Mouse (Mus musculus): Measurements from ENCODE around the gene Ppig. TPM values are rescaled to one million over a fixed set of nuclear protein-coding genes. Genes with fewer than 3 reads are reported as not detected.

Gene Ppig
- 22.1 and 25.2 TPM in 2 replicates for polyA plus RNA-seq (2012; rRNA removed)

GRCm38 (mm10) chr2:69722273-69722649 is at the start of gene Ppig:
Ppig (plus strand) TSS chr2:69722545.

GRCm38 (mm10) chr2:69712981-69713625 is 9.2 kb upstream of the Ppig start, which contains the start of gene Fastkd1:
Fastkd1 (minus strand) TSS chr2:69713516.

GRCm38 (mm10) chr2:69789429-69790069 is 67.2 kb downstream of the Ppig start, which contains the start of the genes Ccdc173 and Phospho2:
Ccdc173 (minus strand) TSS chr2:69789575.
Phospho2 (plus strand) TSS chr2:69789623.

Other genes with a start within 250 kb of the Ppig start
- gene Lrp2, start 136.5 kb upstream of the Ppig start, polyA plus RNA-seq (2012; rRNA removed), result 0.70 and 1.0 TPM in 2 replicates
- 30.8 and 33.9 TPM in 2 replicates for gene Bbs5, start 75.4 kb upstream of the Ppig start, polyA plus RNA-seq (2012; rRNA removed)
- 0.23 and 2.8 TPM in 2 replicates for gene Klhl41, start 52.4 kb upstream of the Ppig start, polyA plus RNA-seq (2012; rRNA removed)
- gene Fastkd1, start 9.0 kb upstream of the Ppig start, polyA plus RNA-seq (2012; rRNA removed), result 17.6 and 18.5 TPM in 2 replicates
- 2.3 and 2.5 TPM in 2 replicates for gene Ccdc173, start 67.0 kb downstream of the Ppig start, polyA plus RNA-seq (2012; rRNA removed)
- gene Phospho2, start 67.1 kb downstream of the Ppig start, polyA plus RNA-seq (2012; rRNA removed), result 30.7 and 32.5 TPM in 2 replicates
- 67.5 and 71.3 TPM in 2 replicates for gene Klhl23, start 99.4 kb downstream of the Ppig start, polyA plus RNA-seq (2012; rRNA removed)
- gene Ssb, start 139.0 kb downstream of the Ppig start, polyA plus RNA-seq (2012; rRNA removed), result 129 and 148 TPM in 2 replicates
- gene Mettl5, start 163.1 kb downstream of the Ppig start, polyA plus RNA-seq (2012; rRNA removed), result 9.6 and 11.5 TPM in 2 replicates
- 52.5 and 54.8 TPM in 2 replicates for gene Ubr3, start 174.7 kb downstream of the Ppig start, polyA plus RNA-seq (2012; rRNA removed)